Mouse (Mus musculus): Measurements from ENCODE around the gene Slc25a39.
"Not testable (repeated sequence)": the region's sequence is repeated elsewhere in the genome, so short reads cannot be mapped to it uniquely, and the experiment has no call there.

The Slc25a39 gene

DNA sequence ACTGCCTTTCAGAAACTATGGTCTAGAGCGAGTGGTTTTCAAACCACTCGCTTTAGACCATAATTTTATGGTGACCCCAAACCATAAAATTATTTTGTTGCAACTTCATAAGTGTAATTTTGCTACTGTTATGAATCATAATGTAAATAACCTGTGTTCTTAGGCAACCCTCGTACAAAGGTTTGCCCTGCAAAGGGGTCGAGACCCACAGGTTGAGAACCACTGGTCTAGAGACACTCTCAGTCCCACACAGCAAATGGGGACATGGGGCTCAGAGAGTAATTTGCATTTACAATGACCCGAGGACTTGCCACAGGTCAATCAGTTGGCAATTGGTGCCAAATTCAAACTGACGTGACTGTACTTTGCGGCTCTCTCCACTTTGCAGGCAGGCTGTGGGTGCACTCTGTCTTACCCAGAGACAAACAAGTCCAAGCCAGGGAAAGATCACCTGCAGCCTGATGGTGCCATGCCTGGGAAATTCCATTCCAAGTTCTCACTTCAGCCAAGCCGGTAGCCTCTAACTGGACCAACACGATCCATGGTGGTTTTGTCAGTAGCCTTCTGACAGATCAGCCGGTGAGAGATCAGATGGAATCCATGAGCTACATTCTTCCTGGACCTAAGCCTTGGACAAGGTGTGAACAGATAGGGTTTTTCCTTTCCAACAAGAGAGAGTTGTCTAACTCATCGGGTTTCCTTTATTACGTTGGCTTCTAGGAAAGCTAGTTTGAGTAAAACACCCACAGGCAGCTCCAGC lies 35.6 kb downstream of the Slc25a39 start:
- DNase-seq (ENCODE audit: low spot score) = no peak

DNA sequence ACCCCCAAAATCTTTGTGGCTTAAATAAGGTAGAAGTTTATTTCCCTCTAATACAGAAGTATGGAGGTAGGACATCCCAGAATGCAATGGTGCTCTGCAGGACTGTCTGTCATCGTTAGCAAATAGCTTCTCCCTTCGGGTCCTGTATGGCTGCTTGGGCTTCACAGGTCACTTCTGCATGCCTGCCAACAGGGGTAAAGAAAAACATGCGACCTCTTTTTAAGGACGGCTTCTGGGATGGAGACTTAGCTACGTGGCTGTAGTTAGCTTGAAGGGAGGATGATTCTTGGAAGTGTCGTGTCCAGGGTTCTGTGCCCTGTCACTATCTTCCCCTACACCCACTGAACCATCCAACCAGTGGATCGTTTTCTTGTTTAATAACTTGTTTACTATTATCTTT lies 37.5 kb downstream of the Slc25a39 start:
- no peak for DNase-seq (ENCODE audit: low spot score)

DNA sequence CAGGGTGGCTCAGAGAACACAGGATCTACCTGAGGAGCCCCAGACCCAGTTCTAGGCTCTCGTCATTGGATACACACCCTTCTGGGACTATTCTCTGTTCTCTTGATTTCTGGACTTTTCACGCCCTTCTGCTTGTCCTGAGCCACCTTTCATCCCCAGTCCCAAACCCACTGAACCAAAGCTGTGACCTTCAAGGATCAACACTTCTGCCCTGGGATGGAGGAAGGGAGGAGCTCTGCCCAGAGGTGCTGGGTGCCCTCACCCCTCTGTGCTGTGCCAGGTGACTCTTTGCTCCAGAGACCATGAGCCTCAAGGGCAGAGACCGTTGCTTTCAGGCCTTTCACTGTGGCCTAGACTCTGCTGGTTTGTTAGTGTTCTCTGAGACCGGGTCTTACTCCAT lies 38.5 kb downstream of the Slc25a39 start:
- no peak for DNase-seq (ENCODE audit: low spot score)

DNA sequence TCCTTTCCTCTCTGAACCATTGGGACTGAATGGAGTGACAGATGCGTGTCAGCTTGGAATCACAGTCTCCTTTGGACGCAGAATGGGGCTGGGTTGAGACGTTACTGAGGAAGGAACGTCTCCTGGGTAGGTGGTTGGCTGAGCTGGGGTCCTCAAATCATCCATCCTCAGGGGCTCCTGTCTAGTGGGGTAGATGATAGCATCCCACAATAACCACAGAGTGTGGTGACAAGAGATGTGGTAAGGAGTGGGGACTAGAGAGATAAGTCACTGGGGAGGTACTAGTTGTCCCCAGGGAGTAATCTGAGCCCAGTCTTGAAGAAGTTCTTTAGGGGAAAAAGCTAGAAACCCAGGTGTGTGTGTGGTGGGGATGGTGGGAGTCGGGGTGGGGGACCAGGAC lies 39.4 kb downstream of the Slc25a39 start:
- no peak for DNase-seq (ENCODE audit: low spot score)

DNA sequence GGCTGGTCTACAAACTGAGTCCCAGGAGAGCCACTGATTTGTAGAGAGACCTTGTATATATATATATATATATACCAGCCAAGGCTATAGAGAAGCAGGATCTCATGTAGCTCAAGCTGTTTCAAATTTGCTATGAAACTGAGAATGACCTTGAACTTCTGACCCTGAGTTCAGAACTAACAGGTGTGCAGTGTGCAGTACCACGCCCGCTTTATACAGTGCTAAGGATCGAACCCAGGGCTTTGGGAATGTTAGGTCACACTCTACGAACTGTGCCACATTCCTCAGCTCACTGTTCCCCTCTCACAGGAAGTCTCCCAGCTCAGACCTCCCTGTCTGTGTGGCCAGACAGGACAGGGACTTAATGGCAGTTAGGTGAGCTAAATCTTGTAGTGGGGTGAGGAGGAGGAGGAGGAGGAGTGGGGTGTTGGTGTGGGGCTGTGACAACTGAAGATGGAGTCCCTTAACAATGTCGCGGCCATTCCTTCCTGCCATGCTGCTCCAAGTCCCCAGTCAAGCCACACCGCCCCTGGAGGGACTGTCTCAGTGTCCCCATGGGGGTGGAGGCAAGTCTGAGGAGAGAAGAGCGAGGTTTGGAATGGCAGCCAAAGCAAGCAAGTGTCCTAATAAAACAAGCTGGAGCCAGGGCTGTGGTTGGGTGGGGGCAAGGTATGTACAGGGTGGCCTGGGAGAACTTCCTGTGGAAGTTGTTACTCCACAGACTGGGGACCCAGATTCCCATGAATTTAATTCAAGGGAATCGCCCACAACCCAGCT lies 40.1 kb downstream of the Slc25a39 start:
- DNase-seq (ENCODE audit: low spot score) = no peak

DNA sequence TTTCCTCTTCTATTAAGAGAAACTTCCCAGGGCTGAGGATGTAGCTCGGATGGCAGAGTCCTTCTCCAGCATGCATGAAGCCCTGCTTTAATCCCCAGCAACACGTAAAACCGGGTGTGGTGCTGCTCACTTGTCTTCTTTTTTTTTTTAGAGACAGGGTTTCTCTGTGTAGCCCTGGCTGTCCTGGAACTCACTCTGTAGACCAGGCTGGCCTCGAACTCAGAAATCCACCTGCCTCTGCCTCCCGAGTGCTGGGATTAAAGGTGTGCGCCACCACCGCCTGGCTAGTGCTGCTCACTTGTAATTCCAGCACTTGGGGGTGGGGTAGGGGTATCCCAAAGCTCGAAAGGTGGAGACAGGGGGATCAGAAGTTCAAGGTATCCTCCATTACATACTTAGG lies 41.6 kb downstream of the Slc25a39 start, which contains the start of gene Slc4a1:
Gene Slc4a1, minus strand, starts transcription at position 101 of the 400 bp plus-strand sequence.
- not testable (repeated sequence) for DNase-seq (ENCODE audit: low spot score)

DNA sequence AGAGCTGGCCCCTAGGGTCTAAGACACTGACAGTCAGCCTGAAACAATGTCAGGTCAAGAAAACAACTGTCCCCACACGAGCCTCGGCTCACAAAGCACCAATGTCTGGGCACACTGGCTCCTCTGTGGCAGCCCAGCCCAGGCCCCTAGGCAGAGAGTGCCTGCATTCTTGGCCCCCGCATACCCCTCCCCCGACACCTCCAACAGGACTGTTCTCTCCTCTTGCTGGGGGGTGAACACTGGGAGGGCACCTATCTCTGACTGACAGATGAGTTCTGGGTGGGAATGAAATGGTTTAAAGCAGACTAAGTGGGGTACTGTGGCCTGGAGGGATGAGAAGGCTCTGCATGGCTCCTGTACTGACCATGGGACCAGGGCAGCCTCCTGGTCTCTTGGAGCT lies 42.0 kb downstream of the Slc25a39 start:
- DNase-seq (ENCODE audit: low spot score) = no peak

DNA sequence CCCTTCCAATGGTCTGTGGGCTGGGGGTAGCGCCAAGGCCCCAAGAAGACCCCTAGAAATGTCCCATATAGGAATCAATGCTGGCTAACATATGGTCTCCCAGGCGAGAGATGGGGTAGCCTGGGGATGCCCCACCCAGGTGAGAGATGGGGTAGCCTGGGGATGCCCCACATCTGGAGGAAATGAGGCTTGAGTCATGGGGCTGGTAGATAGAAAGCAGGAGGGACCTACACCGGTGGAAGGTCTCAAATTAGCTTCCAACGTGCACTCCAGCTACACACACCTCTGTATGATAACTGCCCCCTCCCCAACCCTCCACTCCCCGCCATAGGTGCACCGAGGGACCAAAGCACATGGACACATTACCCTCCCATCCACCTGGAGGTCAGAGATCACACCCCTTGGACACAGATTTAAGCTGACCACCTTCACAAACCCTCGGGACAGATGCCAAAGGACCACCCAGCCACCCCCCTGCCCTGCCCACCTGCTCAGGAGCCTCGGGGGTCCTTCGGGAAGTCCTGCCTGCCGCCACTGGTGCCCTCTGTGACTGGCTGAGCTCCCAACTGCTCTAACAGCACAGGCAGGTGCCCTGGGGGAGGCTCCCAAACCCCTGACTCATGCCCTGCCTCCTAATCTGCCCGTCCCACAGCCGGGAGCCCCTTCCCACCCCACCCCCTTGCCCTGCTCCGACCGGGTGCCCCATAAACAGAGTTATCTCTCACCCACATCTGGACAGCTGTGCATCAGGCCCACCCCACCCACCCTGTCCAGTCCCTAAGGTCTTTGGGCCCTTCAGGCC lies 43.0 kb downstream of the Slc25a39 start:
- no peak for DNase-seq (ENCODE audit: low spot score)

DNA sequence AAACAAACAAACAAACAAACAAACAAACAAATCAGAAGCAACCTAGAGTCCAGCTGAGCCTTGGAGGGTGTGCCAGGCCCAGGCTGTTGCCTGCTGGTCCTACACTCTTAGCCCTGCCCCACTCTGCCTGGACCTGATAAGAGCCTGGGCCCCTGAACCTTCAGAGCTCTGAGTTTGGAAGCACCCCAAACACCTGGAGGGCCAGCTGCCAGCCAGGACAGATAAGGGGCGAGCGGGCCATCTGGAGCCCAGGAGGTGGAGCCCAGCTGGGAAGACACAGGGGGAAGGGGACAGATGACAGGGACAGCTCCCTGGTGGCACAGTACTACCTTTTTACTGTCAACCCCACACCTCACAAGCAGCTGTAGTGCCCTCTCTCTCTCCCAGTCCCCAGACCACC lies 44.1 kb downstream of the Slc25a39 start:
- DNase-seq (ENCODE audit: low spot score) = no peak

DNA sequence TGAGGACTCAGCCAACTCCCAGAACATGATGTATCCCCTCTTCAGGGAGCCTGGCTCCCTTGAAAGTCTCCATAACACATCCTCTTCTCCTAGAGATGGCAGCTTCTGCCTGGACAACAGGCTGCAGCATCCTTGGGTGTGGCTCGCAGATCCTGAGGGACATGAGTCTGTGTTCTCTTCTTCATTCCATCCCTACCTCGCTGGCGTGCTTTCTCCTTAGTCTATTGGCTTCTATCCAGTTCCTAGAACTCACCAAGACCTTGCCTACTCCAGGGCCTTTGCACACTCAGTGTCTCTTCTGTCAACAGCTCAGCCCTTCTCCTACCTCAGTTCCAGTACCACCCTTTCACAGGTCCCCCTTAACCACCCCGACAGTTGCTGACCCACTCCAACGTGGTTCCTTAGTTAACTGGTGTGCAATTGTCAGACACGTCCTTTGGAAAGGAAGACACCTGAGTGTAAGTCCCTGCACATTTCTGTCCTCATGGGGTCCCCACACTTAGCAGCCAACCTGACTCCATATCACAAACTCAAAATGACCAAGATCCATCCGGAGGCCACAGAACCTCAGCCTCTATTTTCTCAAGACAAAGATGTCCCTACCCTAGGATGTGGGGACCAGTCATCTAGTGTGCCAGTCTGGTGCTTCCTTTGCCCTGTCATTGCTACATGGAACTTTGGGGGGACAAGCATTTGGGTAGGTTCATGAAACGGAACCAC lies 45.8 kb downstream of the Slc25a39 start:
- no peak for DNase-seq (ENCODE audit: low spot score)

DNA sequence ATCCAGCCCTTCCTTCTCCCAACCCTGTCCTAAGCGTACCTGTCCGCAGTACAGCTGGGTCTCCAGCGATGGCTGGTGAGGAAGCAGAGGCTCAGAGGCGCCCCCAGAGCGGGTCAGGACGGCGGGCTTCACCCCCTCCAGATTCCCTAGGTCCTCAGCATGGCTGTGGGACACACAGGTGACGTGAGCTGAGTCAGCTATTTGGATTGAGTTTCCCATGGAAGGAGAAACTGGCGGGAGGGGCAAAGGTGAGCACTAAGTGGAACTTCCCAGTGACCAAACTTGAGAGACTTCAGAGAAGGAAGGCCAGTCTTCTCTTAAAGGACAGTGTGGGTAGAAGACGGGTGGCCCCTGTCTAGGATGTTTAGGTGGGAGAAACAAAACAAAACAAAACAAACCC lies 49.4 kb downstream of the Slc25a39 start:
- DNase-seq (ENCODE audit: low spot score) = no peak

DNA sequence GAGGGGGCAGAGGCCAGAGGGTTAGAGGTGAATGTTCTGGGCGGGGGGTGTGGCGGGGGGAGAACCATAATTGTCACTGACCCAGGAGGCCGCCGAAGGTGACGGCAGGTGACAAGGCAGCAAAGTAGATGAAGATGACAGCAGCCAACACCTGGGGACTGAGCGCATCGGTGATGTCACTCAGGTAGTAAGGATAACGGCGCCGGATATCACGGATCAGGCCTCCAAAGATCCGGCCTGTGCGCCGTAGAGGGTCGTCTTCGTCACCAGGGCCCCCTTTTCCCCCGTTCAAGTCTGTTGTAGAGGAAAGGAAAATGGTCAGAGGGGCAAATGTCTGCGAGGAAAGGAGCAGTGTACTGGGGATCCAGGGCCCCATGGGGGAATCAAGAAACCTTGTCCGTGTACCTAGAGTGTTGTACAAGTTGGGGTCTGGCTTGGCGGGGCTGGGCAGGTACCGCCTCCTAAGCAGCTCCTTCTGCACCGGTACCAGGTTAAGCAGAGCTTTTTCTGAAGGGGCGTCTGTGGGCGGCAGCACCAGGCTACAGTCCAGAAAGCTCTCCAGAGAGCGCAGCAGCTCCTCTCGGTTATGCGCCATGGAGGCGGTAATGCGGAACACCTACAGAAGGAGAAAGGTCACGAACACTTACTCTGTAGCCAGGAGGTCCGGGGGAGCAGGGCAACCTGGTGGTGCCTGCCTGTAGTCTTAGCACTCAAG lies 51.0 kb downstream of the Slc25a39 start:
- DNase-seq (ENCODE audit: low spot score) = no peak

DNA sequence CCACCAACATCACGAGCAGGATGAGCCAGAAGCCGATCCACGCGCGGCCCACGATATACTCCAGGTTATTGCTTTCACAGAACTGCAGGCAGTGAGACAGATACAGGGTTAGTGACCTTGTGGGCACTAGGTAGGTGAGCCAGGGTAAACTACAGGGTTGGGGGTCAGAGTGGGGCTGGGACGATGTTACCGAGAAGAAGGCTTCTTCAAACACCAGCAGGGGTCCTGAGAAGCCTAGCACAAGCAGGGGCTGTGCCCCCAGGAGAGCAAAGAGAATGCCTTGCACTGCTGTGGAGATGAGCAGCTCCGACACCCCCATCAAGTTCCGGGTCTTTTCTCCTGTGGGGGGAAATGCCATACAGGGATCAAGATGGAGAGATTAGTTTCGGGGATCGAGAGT lies 51.6 kb downstream of the Slc25a39 start:
- DNase-seq (ENCODE audit: low spot score) = no peak

DNA sequence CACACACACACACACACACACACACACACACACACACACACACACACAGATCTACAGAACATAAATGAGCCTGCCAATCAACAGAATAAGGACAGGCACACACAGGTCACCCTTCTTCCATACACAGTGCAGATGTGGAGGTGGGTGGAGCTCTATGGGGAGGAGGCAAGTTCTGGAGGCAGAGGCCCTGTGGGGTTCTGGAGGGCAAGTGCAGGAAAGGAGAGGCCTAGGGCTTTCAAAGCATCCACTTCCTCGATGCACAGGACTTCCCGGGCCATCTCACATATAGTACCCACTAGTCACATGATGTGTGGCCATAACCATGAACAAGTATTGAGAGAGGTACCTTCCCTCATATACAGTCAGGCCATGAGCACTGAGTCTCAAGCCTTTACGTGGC lies 52.2 kb downstream of the Slc25a39 start:
- DNase-seq (ENCODE audit: low spot score) = no peak

DNA sequence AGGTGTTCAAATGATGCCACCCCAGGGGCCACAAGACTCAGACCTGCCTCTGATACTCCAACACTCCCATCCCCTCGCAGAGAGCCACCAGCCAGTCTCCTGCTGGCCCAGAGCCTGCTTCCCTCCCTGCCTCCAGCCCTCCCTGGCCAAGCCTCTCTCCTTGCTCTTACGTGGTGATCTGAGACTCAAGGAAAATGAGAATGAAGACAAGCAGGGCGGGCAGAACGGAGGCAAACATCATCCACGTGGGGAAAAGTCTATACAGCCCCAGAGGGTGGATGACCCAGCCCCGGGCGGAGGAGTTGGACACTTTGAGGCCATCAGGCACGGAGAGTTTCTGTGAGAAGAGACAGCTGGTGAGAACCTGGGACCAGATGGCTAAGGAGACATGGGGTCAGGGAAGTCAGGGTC lies 54.7 kb downstream of the Slc25a39 start:
- no peak for DNase-seq (ENCODE audit: low spot score)
